Mouse (Mus musculus) lung, embryonic 16.5 days (tissue): ENCODE measurements around the gene Cacna1c. TPM values are rescaled to one million over a fixed set of nuclear protein-coding genes. Genes with fewer than 3 reads are reported as not detected.
A peak's percentile ranks its signal among the peaks of the same experiment; 100 is the strongest.

Source experiments
- ATAC-seq: fragments of 200-750 bp; cut with Nextera tagmentation; 2 replicates; pipeline ENCODE4 v1.8.0; 2017; ENCODE audit warnings: low read depth, mild to moderate bottlenecking, moderate library complexity
- H3K27ac ChIP-seq: fragments of 300-500 bp; sonication (generic); 2 replicates; pipeline ENCODE4 v1.5.1; 2014; ENCODE audit warnings: mild to moderate bottlenecking, control low read depth, low read length
- H3K27me3 ChIP-seq: fragments of 300-500 bp; sonication (generic); 2 replicates; pipeline ENCODE4 v1.6.1; 2014; ENCODE audit warnings: low read depth, low read length, mixed read lengths; ENCODE audit not compliant: control insufficient read depth, insufficient read depth
- H3K36me3 ChIP-seq: fragments of 300-500 bp; sonication (generic); 2 replicates; pipeline ENCODE4 v1.6.1; 2014; ENCODE audit warnings: low read length; ENCODE audit not compliant: control insufficient read depth, insufficient read depth
- H3K4me1 ChIP-seq: fragments of 300-500 bp; sonication (generic); replicated peaks from 2 replicates; pipeline ENCODE4 v1.6.1; 2014; ENCODE audit warnings: low read length, mixed read lengths; ENCODE audit not compliant: control insufficient read depth, insufficient read depth
- H3K4me2 ChIP-seq: fragments of 300-500 bp; sonication (generic); 2 replicates; pipeline ENCODE4 v1.6.1; 2014; ENCODE audit warnings: low read depth, low read length, control low read depth
- H3K4me3 ChIP-seq: fragments of 300-500 bp; sonication (generic); 2 replicates; pipeline ENCODE4 v1.5.1; 2014; ENCODE audit warnings: mild to moderate bottlenecking, low read length, control low read depth
- H3K9ac ChIP-seq: fragments of 300-500 bp; sonication (generic); 2 replicates; pipeline ENCODE4 v1.6.1; 2014; ENCODE audit warnings: low read length, control low read depth
- H3K9me3 ChIP-seq: fragments of 300-500 bp; sonication (generic); 2 replicates; pipeline ENCODE4 v1.6.1; 2016; ENCODE audit warnings: low read length; ENCODE audit not compliant: control insufficient read depth
- WGBS: fragments of 180-500 bp; shearing (Covaris S2); extraction: QIAGEN DNeasy Blood & Tissue Kit; methylation state at CpG from one replicate; pipeline ENCODE4 v1.1.7; 2014; 5-methylcytosine and 5-hydroxymethylcytosine counted together
- polyA plus RNA-seq: library from polyadenylated mRNA; unstranded; fragments of >200 nt; fragmentation: Nextera tagmentation; extraction: Ambion mirVana; gene quantifications from 2 replicates; pipeline ENCODE4 v1.2.1, GENCODE M21; 2015

The Cacna1c gene
- polyA plus RNA-seq, 1 experiment from 2014 or later, result 5.8 TPM

- Histone ChIP-seq H3K9ac (no peak overlapping the region), H3K4me2 (no peak overlapping the region), H3K27ac (peak overlapping the region; percentile 27; the same call in 1 of the 2 replicates), H3K4me3 (no peak overlapping the region), H3K4me1 (peaks cover 41% of the 10 kb centered on the region), H3K9me3 (peaks cover 4% of the 10 kb centered on the region; the same call in 1 of the 2 replicates), H3K27me3 (no peaks in the 10 kb centered on the region), H3K36me3 (peaks cover 4% of the 10 kb centered on the region; the same call in 1 of the 2 replicates)
- no peak for ATAC-seq
- 59% methylated on average over 6 of the region's 6 CpGs for WGBS
Observed at GRCm38 (mm10) chr6:119035361-119035760, 160.9 kb downstream of the Cacna1c start.

GRCm38 (mm10) chr6:119034947-119035346, 161.3 kb downstream of the Cacna1c start:
- Histone ChIP-seq H3K4me2 (no peak overlapping the region), H3K9me3 (peaks cover 4% of the 10 kb centered on the region; the same call in 1 of the 2 replicates), H3K27ac (no peak overlapping the region), H3K27me3 (no peaks in the 10 kb centered on the region), H3K36me3 (peaks cover 4% of the 10 kb centered on the region; the same call in 1 of the 2 replicates), H3K4me1 (peaks cover 41% of the 10 kb centered on the region), H3K9ac (no peak overlapping the region), H3K4me3 (no peak overlapping the region)
- no peak for ATAC-seq
- WGBS, result 71% methylated on average over 2 of the region's 2 CpGs

GRCm38 (mm10) chr6:119027880-119028279, 168.3 kb downstream of the Cacna1c start:
- Histone ChIP-seq H3K27ac (no peak overlapping the region), H3K9me3 (no peaks in the 10 kb centered on the region), H3K36me3 (no peaks in the 10 kb centered on the region), H3K4me3 (no peak overlapping the region), H3K9ac (no peak overlapping the region), H3K4me1 (0 out of 2 replicates have a peak, but pooled peaks cover 3% of the 10 kb centered on the region), H3K4me2 (no peak overlapping the region), H3K27me3 (no peaks in the 10 kb centered on the region)
- no peak for ATAC-seq
- 84% methylated on average over 6 of the region's 6 CpGs for WGBS

GRCm38 (mm10) chr6:119022850-119023249, 173.4 kb downstream of the Cacna1c start:
- Histone ChIP-seq H3K4me3 (no peak overlapping the region), H3K27ac (no peak overlapping the region), H3K9ac (no peak overlapping the region), H3K4me2 (no peak overlapping the region), H3K9me3 (no peaks in the 10 kb centered on the region), H3K36me3 (no peaks in the 10 kb centered on the region), H3K27me3 (no peaks in the 10 kb centered on the region), H3K4me1 (peaks cover 8% of the 10 kb centered on the region)
- no peak for ATAC-seq
- 43% methylated on average over 2 of the region's 2 CpGs for WGBS

- Histone ChIP-seq H3K36me3 (no peaks in the 10 kb centered on the region), H3K9ac (no peak overlapping the region), H3K27ac (no peak overlapping the region), H3K4me3 (no peak overlapping the region), H3K9me3 (no peaks in the 10 kb centered on the region), H3K4me1 (peaks cover 7% of the 10 kb centered on the region), H3K4me2 (no peak overlapping the region), H3K27me3 (no peaks in the 10 kb centered on the region)
- ATAC-seq, result no peak
- 54% methylated on average over 8 of the region's 8 CpGs for WGBS
Observed at GRCm38 (mm10) chr6:119021226-119021625, 175.0 kb downstream of the Cacna1c start.

- Histone ChIP-seq H3K27me3 (no peaks in the 10 kb centered on the region), H3K4me2 (no peak overlapping the region), H3K4me3 (no peak overlapping the region), H3K4me1 (peaks cover 7% of the 10 kb centered on the region), H3K9me3 (no peaks in the 10 kb centered on the region), H3K27ac (no peak overlapping the region), H3K9ac (no peak overlapping the region), H3K36me3 (no peaks in the 10 kb centered on the region)
- 0 out of 2 replicates have a peak, but pooled peaks have one; percentile 24 for ATAC-seq
- 84% methylated on average over 6 of the region's 6 CpGs for WGBS
Observed at GRCm38 (mm10) chr6:119018956-119019355, 177.3 kb downstream of the Cacna1c start.

GRCm38 (mm10) chr6:119018256-119018655, 178.0 kb downstream of the Cacna1c start:
- ATAC-seq, result no peak
- Histone ChIP-seq H3K27ac (no peak overlapping the region), H3K9ac (no peak overlapping the region), H3K36me3 (no peaks in the 10 kb centered on the region), H3K9me3 (no peaks in the 10 kb centered on the region), H3K4me1 (peaks cover 7% of the 10 kb centered on the region), H3K4me3 (no peak overlapping the region), H3K4me2 (no peak overlapping the region), H3K27me3 (no peaks in the 10 kb centered on the region)
- WGBS, result 88% methylated on average over 2 of the region's 2 CpGs

- Histone ChIP-seq H3K27ac (no peak overlapping the region), H3K27me3 (no peaks in the 10 kb centered on the region), H3K9me3 (no peaks in the 10 kb centered on the region), H3K9ac (no peak overlapping the region), H3K4me2 (no peak overlapping the region), H3K36me3 (no peaks in the 10 kb centered on the region), H3K4me1 (peaks cover 7% of the 10 kb centered on the region), H3K4me3 (no peak overlapping the region)
- WGBS, result 77% methylated on average over 10 of the region's 10 CpGs
- ATAC-seq, result no peak
Observed at GRCm38 (mm10) chr6:119017498-119017897, 178.7 kb downstream of the Cacna1c start.

- no peaks in the 10 kb centered on the region for H3K9me3 ChIP-seq
- H3K27ac ChIP-seq, result no peak overlapping the region
- no peak for ATAC-seq
- no peaks in the 10 kb centered on the region for H3K36me3 ChIP-seq
- H3K9ac ChIP-seq, result no peak overlapping the region
- WGBS, result 54% methylated on average over 2 of the region's 2 CpGs
- H3K27me3 ChIP-seq, result no peaks in the 10 kb centered on the region
- no peak overlapping the region for H3K4me3 ChIP-seq
- H3K4me1 ChIP-seq, result peaks cover 3% of the 10 kb centered on the region
- no peak overlapping the region for H3K4me2 ChIP-seq
Observed at GRCm38 (mm10) chr6:119015346-119015745, 180.9 kb downstream of the Cacna1c start.
